Mouse (Mus musculus): ENCODE results near the gene Cyp27a1. TPM values are rescaled to one million over a fixed set of nuclear protein-coding genes. Genes with fewer than 3 reads are reported as not detected.
A peak's percentile ranks its signal among the peaks of the same experiment; 100 is the strongest.

The Cyp27a1 gene
- polyA plus RNA-seq, 1 experiment from 2014 or later = 1.8 TPM

GRCm38 (mm10) chr1:74697416-74697815, 16.0 kb upstream of the Cyp27a1 start:
- peaks cover 39% of the 10 kb centered on the region for H3K36me3 ChIP-seq (ENCODE audit: control insufficient read depth, insufficient read depth, low read length)
- 98% methylated on average over 6 of the region's 6 CpGs for WGBS

GRCm38 (mm10) chr1:74698353-74698752, 15.0 kb upstream of the Cyp27a1 start:
- no peak for ATAC-seq
- no peaks in the 10 kb centered on the region for H3K27me3 ChIP-seq (ENCODE audit: control insufficient read depth, insufficient read depth, low read depth, low read length)
- H3K36me3 ChIP-seq (ENCODE audit: control insufficient read depth, insufficient read depth, low read length) = peaks cover 37% of the 10 kb centered on the region

More at GRCm38 (mm10) chr1:74697416-74697815, 16.0 kb upstream of the Cyp27a1 start:
- Histone ChIP-seq H3K9me3 (replicated peaks; ENCODE audit: control insufficient read depth, low read length, poor library complexity, severe bottlenecking) (no peaks in the 10 kb centered on the region), H3K27me3 (ENCODE audit: control insufficient read depth, insufficient read depth, low read depth, low read length) (no peaks in the 10 kb centered on the region), H3K4me2 (ENCODE audit: low read length) (no peak overlapping the region), H3K4me1 (ENCODE audit: control insufficient read depth, insufficient read depth, low read length) (no peaks in the 10 kb centered on the region), H3K4me3 (ENCODE audit: low read depth, low read length) (no peak overlapping the region), H3K27ac (ENCODE audit: low read length) (no peak overlapping the region), H3K9ac (ENCODE audit: low read depth, low read length) (no peak overlapping the region)
- no peak for ATAC-seq

GRCm38 (mm10) chr1:74698791-74699190, 14.6 kb upstream of the Cyp27a1 start:
- Histone ChIP-seq H3K4me1 (ENCODE audit: control insufficient read depth, insufficient read depth, low read length) (no peaks in the 10 kb centered on the region), H3K9me3 (replicated peaks; ENCODE audit: control insufficient read depth, low read length, poor library complexity, severe bottlenecking) (no peaks in the 10 kb centered on the region), H3K27ac (ENCODE audit: low read length) (no peak overlapping the region), H3K4me3 (ENCODE audit: low read depth, low read length) (no peak overlapping the region), H3K27me3 (ENCODE audit: control insufficient read depth, insufficient read depth, low read depth, low read length) (no peaks in the 10 kb centered on the region), H3K36me3 (ENCODE audit: control insufficient read depth, insufficient read depth, low read length) (peaks cover 37% of the 10 kb centered on the region), H3K9ac (ENCODE audit: low read depth, low read length) (no peak overlapping the region), H3K4me2 (ENCODE audit: low read length) (no peak overlapping the region)
- no peak for ATAC-seq
- 88% methylated on average over 1 of the region's 1 CpGs for WGBS

More at GRCm38 (mm10) chr1:74698353-74698752, 15.0 kb upstream of the Cyp27a1 start:
- Histone ChIP-seq H3K27ac (ENCODE audit: low read length) (no peak overlapping the region), H3K4me3 (ENCODE audit: low read depth, low read length) (no peak overlapping the region), H3K4me2 (ENCODE audit: low read length) (no peak overlapping the region), H3K9me3 (replicated peaks; ENCODE audit: control insufficient read depth, low read length, poor library complexity, severe bottlenecking) (no peaks in the 10 kb centered on the region), H3K4me1 (ENCODE audit: control insufficient read depth, insufficient read depth, low read length) (no peaks in the 10 kb centered on the region), H3K9ac (ENCODE audit: low read depth, low read length) (no peak overlapping the region)
- WGBS = 96% methylated on average over 1 of the region's 1 CpGs

GRCm38 (mm10) chr1:74702142-74702553, 11.2 kb upstream of the Cyp27a1 start:
- Histone ChIP-seq H3K4me2 (ENCODE audit: low read length) (no peak overlapping the region), H3K36me3 (ENCODE audit: control insufficient read depth, insufficient read depth, low read length) (peaks cover 16% of the 10 kb centered on the region), H3K27me3 (ENCODE audit: control insufficient read depth, insufficient read depth, low read depth, low read length) (no peaks in the 10 kb centered on the region), H3K4me3 (ENCODE audit: low read depth, low read length) (no peak overlapping the region), H3K4me1 (ENCODE audit: control insufficient read depth, insufficient read depth, low read length) (no peaks in the 10 kb centered on the region), H3K27ac (ENCODE audit: low read length) (no peak overlapping the region), H3K9ac (ENCODE audit: low read depth, low read length) (no peak overlapping the region), H3K9me3 (replicated peaks; ENCODE audit: control insufficient read depth, low read length, poor library complexity, severe bottlenecking) (no peaks in the 10 kb centered on the region)
- no peak for ATAC-seq
- 89% methylated on average over 6 of the region's 6 CpGs for WGBS

GRCm38 (mm10) chr1:74704156-74704555, 9.2 kb upstream of the Cyp27a1 start:
- ATAC-seq = no peak
- Histone ChIP-seq H3K9me3 (replicated peaks; ENCODE audit: control insufficient read depth, low read length, poor library complexity, severe bottlenecking) (no peaks in the 10 kb centered on the region), H3K36me3 (ENCODE audit: control insufficient read depth, insufficient read depth, low read length) (0 out of 2 replicates have a peak, but pooled peaks cover 4% of the 10 kb centered on the region), H3K27ac (ENCODE audit: low read length) (no peak overlapping the region), H3K4me2 (ENCODE audit: low read length) (no peak overlapping the region), H3K9ac (ENCODE audit: low read depth, low read length) (no peak overlapping the region), H3K4me3 (ENCODE audit: low read depth, low read length) (no peak overlapping the region), H3K4me1 (ENCODE audit: control insufficient read depth, insufficient read depth, low read length) (no peaks in the 10 kb centered on the region), H3K27me3 (ENCODE audit: control insufficient read depth, insufficient read depth, low read depth, low read length) (no peaks in the 10 kb centered on the region)
- 82% methylated on average over 3 of the region's 3 CpGs for WGBS

- Histone ChIP-seq H3K4me2 (ENCODE audit: low read length) (no peak overlapping the region), H3K36me3 (ENCODE audit: control insufficient read depth, insufficient read depth, low read length) (0 out of 2 replicates have a peak, but pooled peaks cover 2% of the 10 kb centered on the region), H3K9ac (ENCODE audit: low read depth, low read length) (no peak overlapping the region), H3K27ac (ENCODE audit: low read length) (no peak overlapping the region), H3K4me3 (ENCODE audit: low read depth, low read length) (no peak overlapping the region), H3K4me1 (ENCODE audit: control insufficient read depth, insufficient read depth, low read length) (no peaks in the 10 kb centered on the region), H3K27me3 (ENCODE audit: control insufficient read depth, insufficient read depth, low read depth, low read length) (no peaks in the 10 kb centered on the region), H3K9me3 (replicated peaks; ENCODE audit: control insufficient read depth, low read length, poor library complexity, severe bottlenecking) (no peaks in the 10 kb centered on the region)
- WGBS = 78% methylated on average over 5 of the region's 5 CpGs
- ATAC-seq = no peak
Measured at GRCm38 (mm10) chr1:74705016-74705415, 8.4 kb upstream of the Cyp27a1 start.

GRCm38 (mm10) chr1:74709566-74709965, 3.8 kb upstream of the Cyp27a1 start:
- H3K27me3 ChIP-seq (ENCODE audit: control insufficient read depth, insufficient read depth, low read depth, low read length) = peaks cover 4% of the 10 kb centered on the region
- H3K4me2 ChIP-seq (ENCODE audit: low read length) = no peak overlapping the region
- no peaks in the 10 kb centered on the region for H3K9me3 ChIP-seq (replicated peaks; ENCODE audit: control insufficient read depth, low read length, poor library complexity, severe bottlenecking)
- no peak overlapping the region for H3K9ac ChIP-seq (ENCODE audit: low read depth, low read length)
- no peak overlapping the region for H3K4me3 ChIP-seq (ENCODE audit: low read depth, low read length)
- no peaks in the 10 kb centered on the region for H3K36me3 ChIP-seq (ENCODE audit: control insufficient read depth, insufficient read depth, low read length)
- WGBS = 39% methylated on average over 6 of the region's 6 CpGs
- no peak for ATAC-seq
- H3K4me1 ChIP-seq (ENCODE audit: control insufficient read depth, insufficient read depth, low read length) = peaks cover 5% of the 10 kb centered on the region; the same call in 1 of the 2 replicates
- H3K27ac ChIP-seq (ENCODE audit: low read length) = no peak overlapping the region

- H3K27ac ChIP-seq (ENCODE audit: low read length) = no peak overlapping the region
- peaks cover 5% of the 10 kb centered on the region; the same call in 1 of the 2 replicates for H3K4me1 ChIP-seq (ENCODE audit: control insufficient read depth, insufficient read depth, low read length)
- H3K9ac ChIP-seq (ENCODE audit: low read depth, low read length) = no peak overlapping the region
- no peak for ATAC-seq
- no peaks in the 10 kb centered on the region for H3K36me3 ChIP-seq (ENCODE audit: control insufficient read depth, insufficient read depth, low read length)
- H3K9me3 ChIP-seq (replicated peaks; ENCODE audit: control insufficient read depth, low read length, poor library complexity, severe bottlenecking) = no peaks in the 10 kb centered on the region
- H3K4me3 ChIP-seq (ENCODE audit: low read depth, low read length) = no peak overlapping the region
- no peak overlapping the region for H3K4me2 ChIP-seq (ENCODE audit: low read length)
- peaks cover 4% of the 10 kb centered on the region for H3K27me3 ChIP-seq (ENCODE audit: control insufficient read depth, insufficient read depth, low read depth, low read length)
- WGBS = 85% methylated on average over 4 of the region's 4 CpGs
Measured at GRCm38 (mm10) chr1:74712046-74712445, 1.3 kb upstream of the Cyp27a1 start.

GRCm38 (mm10) chr1:74712461-74713098, 794 bp upstream of the Cyp27a1 start:
- Histone ChIP-seq H3K9ac (ENCODE audit: low read depth, low read length) (no peak overlapping the region; the same call in 1 of the 2 replicates), H3K4me2 (ENCODE audit: low read length) (peak overlapping the region; percentile 81), H3K9me3 (replicated peaks; ENCODE audit: control insufficient read depth, low read length, poor library complexity, severe bottlenecking) (no peaks in the 10 kb centered on the region), H3K27ac (ENCODE audit: low read length) (no peak overlapping the region), H3K4me3 (ENCODE audit: low read depth, low read length) (peak overlapping the region; percentile 38; the same call in 1 of the 2 replicates), H3K27me3 (ENCODE audit: control insufficient read depth, insufficient read depth, low read depth, low read length) (peaks cover 4% of the 10 kb centered on the region), H3K36me3 (ENCODE audit: control insufficient read depth, insufficient read depth, low read length) (no peaks in the 10 kb centered on the region), H3K4me1 (ENCODE audit: control insufficient read depth, insufficient read depth, low read length) (peaks cover 5% of the 10 kb centered on the region; the same call in 1 of the 2 replicates)
- no peak for ATAC-seq
- WGBS = 40% methylated on average over 5 of the region's 5 CpGs

Data from midbrain, embryonic 16.5 days (tissue).